Mouse (Mus musculus) cerebellum, adult 9-11 months (tissue): ENCODE measurements around the gene Rps21.

Experiments
- DNase-seq: peaks from one replicate; pipeline ENCODE4 v3.0.0; 2022

The Rps21 gene

GRCm38 (mm10) chr2:180257001-180257521, at the start of gene Rps21:
TSS of gene Rps21 (plus strand) at chr2:180257377.
- DNase-seq: peak; percentile 99

GRCm38 (mm10) chr2:180207840-180208239, 49.3 kb upstream of the Rps21 start:
- no peak for DNase-seq

GRCm38 (mm10) chr2:180208976-180209375, 48.2 kb upstream of the Rps21 start:
- DNase-seq: no peak

GRCm38 (mm10) chr2:180212255-180212654, 44.9 kb upstream of the Rps21 start:
- no peak for DNase-seq

GRCm38 (mm10) chr2:180214352-180214978, 42.7 kb upstream of the Rps21 start:
- no peak for DNase-seq

- DNase-seq: no peak
Measured at GRCm38 (mm10) chr2:180215011-180215461, 42.1 kb upstream of the Rps21 start.

GRCm38 (mm10) chr2:180215951-180216350, 41.2 kb upstream of the Rps21 start:
- DNase-seq: no peak

GRCm38 (mm10) chr2:180216921-180217320, 40.3 kb upstream of the Rps21 start:
- no peak for DNase-seq

- peak; percentile 55 for DNase-seq
Measured at GRCm38 (mm10) chr2:180217587-180217986, 39.6 kb upstream of the Rps21 start.

- no peak for DNase-seq
Measured at GRCm38 (mm10) chr2:180218241-180218640, 38.9 kb upstream of the Rps21 start.

GRCm38 (mm10) chr2:180218677-180219076, 38.5 kb upstream of the Rps21 start:
- DNase-seq: no peak

- DNase-seq: no peak
Measured at GRCm38 (mm10) chr2:180219145-180219943, 37.8 kb upstream of the Rps21 start.

GRCm38 (mm10) chr2:180220165-180220564, 37.0 kb upstream of the Rps21 start:
- DNase-seq: no peak

GRCm38 (mm10) chr2:180221051-180221450, 36.1 kb upstream of the Rps21 start:
- no peak for DNase-seq

- DNase-seq: no peak
Measured at GRCm38 (mm10) chr2:180222250-180222649, 34.9 kb upstream of the Rps21 start.

GRCm38 (mm10) chr2:180224647-180225043, 32.5 kb upstream of the Rps21 start:
- DNase-seq: no peak

- peak; percentile 33 for DNase-seq
Measured at GRCm38 (mm10) chr2:180225044-180225761, 32.0 kb upstream of the Rps21 start.

- peak; percentile 28 for DNase-seq
Measured at GRCm38 (mm10) chr2:180225762-180226378, 31.3 kb upstream of the Rps21 start, which contains the start of gene Lama5. TSS of gene Lama5 (minus strand) at chr2:180225859.

- no peak for DNase-seq
Measured at GRCm38 (mm10) chr2:180227262-180228059, 29.7 kb upstream of the Rps21 start.

- no peak for DNase-seq
Measured at GRCm38 (mm10) chr2:180228060-180228458, 29.1 kb upstream of the Rps21 start.

- no peak for DNase-seq
Measured at GRCm38 (mm10) chr2:180228592-180228991, 28.6 kb upstream of the Rps21 start.

GRCm38 (mm10) chr2:180229129-180229528, 28.0 kb upstream of the Rps21 start:
- no peak for DNase-seq
